Mouse (Mus musculus): ENCODE results near the gene Fam234a. TPM values are rescaled to one million over a fixed set of nuclear protein-coding genes. Genes with fewer than 3 reads are reported as not detected.
"Not testable (repeated sequence)": the region's sequence is repeated elsewhere in the genome, so short reads cannot be mapped to it uniquely, and the experiment has no call there.

Fam234a gene
- polyA plus RNA-seq, 1 experiment from 2014 or later, result 51.1 TPM

GRCm38 (mm10) chr17:26202737-26203136 lies 41.3 kb downstream of the Fam234a start, which contains the start of gene Rgs11:
Gene Rgs11 (plus strand): TSS chr17:26202951.
- Histone ChIP-seq H3K4me2 (replicated peaks; ENCODE audit: low read depth, low read length) (peak within 1 kb of the TSS; percentile 95), H3K4me1 (ENCODE audit: control insufficient read depth, insufficient read depth, low read length) (0 out of 2 replicates have a peak, but pooled peaks cover 3% of the 10 kb centered on the region), H3K9ac (replicated peaks; ENCODE audit: low read depth, low read length) (peak within 1 kb of the TSS; percentile 33; the same call in 1 of the 2 replicates), H3K27me3 (ENCODE audit: control insufficient read depth, insufficient read depth, low read length) (peaks cover 20% of the 10 kb centered on the region), H3K4me3 (ENCODE audit: low read depth, low read length) (peak within 1 kb of the TSS; percentile 42), H3K9me3 (ENCODE audit: control insufficient read depth, low read depth, low read length) (no peaks in the 10 kb centered on the region), H3K27ac (ENCODE audit: low read length) (no peak within 1 kb of the TSS), H3K36me3 (ENCODE audit: control insufficient read depth, insufficient read depth, low read length) (peaks cover under 1% of the 10 kb centered on the region; the same call in 1 of the 2 replicates)
- ATAC-seq (ENCODE audit: insufficient number of reproducible peaks, insufficient read depth, low FRiP score, low read depth), result no peak
- 3% methylated on average over 22 of the region's 22 CpGs for WGBS

- 0 out of 2 replicates have a peak, but pooled peaks cover 3% of the 10 kb centered on the region for H3K4me1 ChIP-seq (ENCODE audit: control insufficient read depth, insufficient read depth, low read length)
- ATAC-seq (ENCODE audit: insufficient number of reproducible peaks, insufficient read depth, low FRiP score, low read depth), result no peak
- H3K36me3 ChIP-seq (ENCODE audit: control insufficient read depth, insufficient read depth, low read length), result peaks cover 5% of the 10 kb centered on the region; the same call in 1 of the 2 replicates
- no peak overlapping the region for H3K4me2 ChIP-seq (replicated peaks; ENCODE audit: low read depth, low read length)
- no peak overlapping the region for H3K4me3 ChIP-seq (ENCODE audit: low read depth, low read length)
- no peaks in the 10 kb centered on the region for H3K9me3 ChIP-seq (ENCODE audit: control insufficient read depth, low read depth, low read length)
- no peak overlapping the region for H3K27ac ChIP-seq (ENCODE audit: low read length)
- peaks cover 20% of the 10 kb centered on the region for H3K27me3 ChIP-seq (ENCODE audit: control insufficient read depth, insufficient read depth, low read length)
- no peak overlapping the region for H3K9ac ChIP-seq (replicated peaks; ENCODE audit: low read depth, low read length)
These were observed 42.0 kb downstream of the Fam234a start for GRCm38 (mm10) chr17:26201998-26202397.

GRCm38 (mm10) chr17:26200831-26201705 lies 43.0 kb downstream of the Fam234a start:
- Histone ChIP-seq H3K27me3 (ENCODE audit: control insufficient read depth, insufficient read depth, low read length) (peaks cover 20% of the 10 kb centered on the region), H3K27ac (ENCODE audit: low read length) (no peak overlapping the region), H3K4me2 (replicated peaks; ENCODE audit: low read depth, low read length) (peak overlapping the region; percentile 97), H3K9ac (replicated peaks; ENCODE audit: low read depth, low read length) (peak overlapping the region; percentile 36), H3K36me3 (ENCODE audit: control insufficient read depth, insufficient read depth, low read length) (peaks cover 13% of the 10 kb centered on the region; the same call in 1 of the 2 replicates), H3K4me3 (ENCODE audit: low read depth, low read length) (peak overlapping the region; percentile 41), H3K9me3 (ENCODE audit: control insufficient read depth, low read depth, low read length) (no peaks in the 10 kb centered on the region), H3K4me1 (ENCODE audit: control insufficient read depth, insufficient read depth, low read length) (0 out of 2 replicates have a peak, but pooled peaks cover 3% of the 10 kb centered on the region)
- peak; percentile 66 for ATAC-seq (ENCODE audit: insufficient number of reproducible peaks, insufficient read depth, low FRiP score, low read depth)
- WGBS, result under 1% methylated on average over 64 of the region's 92 CpGs

GRCm38 (mm10) chr17:26198892-26199291 lies 45.1 kb downstream of the Fam234a start, which contains the start of gene Pdia2:
Gene Pdia2 (minus strand): TSS chr17:26199087.
- WGBS, result 70% methylated on average over 4 of the region's 4 CpGs
- Histone ChIP-seq H3K36me3 (ENCODE audit: control insufficient read depth, insufficient read depth, low read length) (peaks cover 29% of the 10 kb centered on the region), H3K4me3 (ENCODE audit: low read depth, low read length) (no peak within 1 kb of the TSS), H3K4me1 (ENCODE audit: control insufficient read depth, insufficient read depth, low read length) (0 out of 2 replicates have a peak, but pooled peaks cover 3% of the 10 kb centered on the region), H3K9me3 (ENCODE audit: control insufficient read depth, low read depth, low read length) (no peaks in the 10 kb centered on the region), H3K9ac (replicated peaks; ENCODE audit: low read depth, low read length) (no peak within 1 kb of the TSS), H3K27me3 (ENCODE audit: control insufficient read depth, insufficient read depth, low read length) (peaks cover 20% of the 10 kb centered on the region), H3K4me2 (replicated peaks; ENCODE audit: low read depth, low read length) (no peak within 1 kb of the TSS), H3K27ac (ENCODE audit: low read length) (no peak within 1 kb of the TSS)
- no peak for ATAC-seq (ENCODE audit: insufficient number of reproducible peaks, insufficient read depth, low FRiP score, low read depth)

GRCm38 (mm10) chr17:26192481-26193190 lies 51.4 kb downstream of the Fam234a start:
- peaks cover 83% of the 10 kb centered on the region for H3K36me3 ChIP-seq (ENCODE audit: control insufficient read depth, insufficient read depth, low read length)
- no peak overlapping the region for H3K9ac ChIP-seq (replicated peaks; ENCODE audit: low read depth, low read length)
- H3K4me1 ChIP-seq (ENCODE audit: control insufficient read depth, insufficient read depth, low read length), result no peaks in the 10 kb centered on the region
- no peak overlapping the region for H3K27ac ChIP-seq (ENCODE audit: low read length)
- no peak overlapping the region for H3K4me3 ChIP-seq (ENCODE audit: low read depth, low read length)
- H3K4me2 ChIP-seq (replicated peaks; ENCODE audit: low read depth, low read length), result no peak overlapping the region
- H3K9me3 ChIP-seq (ENCODE audit: control insufficient read depth, low read depth, low read length), result no peaks in the 10 kb centered on the region
- 95% methylated on average over 15 of the region's 15 CpGs for WGBS
- ATAC-seq (ENCODE audit: insufficient number of reproducible peaks, insufficient read depth, low FRiP score, low read depth), result no peak
- H3K27me3 ChIP-seq (ENCODE audit: control insufficient read depth, insufficient read depth, low read length), result no peaks in the 10 kb centered on the region

- not testable (repeated sequence) for H3K4me1 ChIP-seq (ENCODE audit: control insufficient read depth, insufficient read depth, low read length); ATAC-seq (ENCODE audit: insufficient number of reproducible peaks, insufficient read depth, low FRiP score, low read depth); H3K9ac ChIP-seq (replicated peaks; ENCODE audit: low read depth, low read length); H3K4me2 ChIP-seq (replicated peaks; ENCODE audit: low read depth, low read length); H3K27ac ChIP-seq (ENCODE audit: low read length); H3K4me3 ChIP-seq (ENCODE audit: low read depth, low read length); H3K27me3 ChIP-seq (ENCODE audit: control insufficient read depth, insufficient read depth, low read length); H3K9me3 ChIP-seq (ENCODE audit: control insufficient read depth, low read depth, low read length)
- H3K36me3 ChIP-seq (ENCODE audit: control insufficient read depth, insufficient read depth, low read length), result peaks cover 76% of the 10 kb centered on the region
- 85% methylated on average over 7 of the region's 7 CpGs for WGBS
These were observed 52.6 kb downstream of the Fam234a start for GRCm38 (mm10) chr17:26191486-26191885.

- no peak for ATAC-seq (ENCODE audit: insufficient number of reproducible peaks, insufficient read depth, low FRiP score, low read depth)
- H3K4me2 ChIP-seq (replicated peaks; ENCODE audit: low read depth, low read length), result no peak overlapping the region
- no peaks in the 10 kb centered on the region for H3K9me3 ChIP-seq (ENCODE audit: control insufficient read depth, low read depth, low read length)
- H3K4me1 ChIP-seq (ENCODE audit: control insufficient read depth, insufficient read depth, low read length), result no peaks in the 10 kb centered on the region
- peaks cover 70% of the 10 kb centered on the region for H3K36me3 ChIP-seq (ENCODE audit: control insufficient read depth, insufficient read depth, low read length)
- H3K27me3 ChIP-seq (ENCODE audit: control insufficient read depth, insufficient read depth, low read length), result no peaks in the 10 kb centered on the region
- no peak overlapping the region for H3K4me3 ChIP-seq (ENCODE audit: low read depth, low read length)
- no peak overlapping the region for H3K9ac ChIP-seq (replicated peaks; ENCODE audit: low read depth, low read length)
- no peak overlapping the region for H3K27ac ChIP-seq (ENCODE audit: low read length)
- 96% methylated on average over 11 of the region's 11 CpGs for WGBS
These were observed 55.8 kb downstream of the Fam234a start for GRCm38 (mm10) chr17:26188091-26188805.

- Histone ChIP-seq H3K4me3 (ENCODE audit: low read depth, low read length) (no peak overlapping the region), H3K4me2 (replicated peaks; ENCODE audit: low read depth, low read length) (no peak overlapping the region), H3K27ac (ENCODE audit: low read length) (no peak overlapping the region), H3K4me1 (ENCODE audit: control insufficient read depth, insufficient read depth, low read length) (no peaks in the 10 kb centered on the region), H3K9ac (replicated peaks; ENCODE audit: low read depth, low read length) (no peak overlapping the region), H3K36me3 (ENCODE audit: control insufficient read depth, insufficient read depth, low read length) (peaks cover 70% of the 10 kb centered on the region), H3K9me3 (ENCODE audit: control insufficient read depth, low read depth, low read length) (no peaks in the 10 kb centered on the region), H3K27me3 (ENCODE audit: control insufficient read depth, insufficient read depth, low read length) (no peaks in the 10 kb centered on the region)
- no peak for ATAC-seq (ENCODE audit: insufficient number of reproducible peaks, insufficient read depth, low FRiP score, low read depth)
- 97% methylated on average over 5 of the region's 5 CpGs for WGBS
These were observed 56.5 kb downstream of the Fam234a start for GRCm38 (mm10) chr17:26187592-26187991.
